Mouse (Mus musculus): Measurements from ENCODE around the gene Rnd3. TPM values are rescaled to one million over a fixed set of nuclear protein-coding genes. Genes with fewer than 3 reads are reported as not detected.

Gene Rnd3
- polyA plus RNA-seq, 1 experiment from 2014 or later: 2.5 TPM

- WGBS (ENCODE audit: missing documents): 78% methylated on average over 6 of the region's 6 CpGs
- Histone ChIP-seq H3K4me3 (ENCODE audit: inconsistent target) (no peak overlapping the region), H3K79me2 (ENCODE audit: inconsistent target) (peaks cover 89% of the 10 kb centered on the region), H3K36me3 (ENCODE audit: inconsistent target) (no peaks in the 10 kb centered on the region), H3K27ac (no peak overlapping the region)
Measured at GRCm38 (mm10) chr2:51144380-51145120, 4.4 kb downstream of the Rnd3 start.

GRCm38 (mm10) chr2:51142422-51142821, 6.5 kb downstream of the Rnd3 start:
- H3K27ac ChIP-seq: no peak overlapping the region
- H3K36me3 ChIP-seq (ENCODE audit: inconsistent target): no peaks in the 10 kb centered on the region
- H3K4me3 ChIP-seq (ENCODE audit: inconsistent target): no peak overlapping the region
- WGBS (ENCODE audit: missing documents): 100% methylated on average over 1 of the region's 1 CpGs
- H3K79me2 ChIP-seq (ENCODE audit: inconsistent target): peaks cover 90% of the 10 kb centered on the region

- Histone ChIP-seq H3K36me3 (ENCODE audit: inconsistent target) (0 out of 2 replicates have a peak, but pooled peaks cover under 1% of the 10 kb centered on the region), H3K27ac (no peak overlapping the region), H3K4me3 (ENCODE audit: inconsistent target) (no peak overlapping the region), H3K79me2 (ENCODE audit: inconsistent target) (peaks cover 80% of the 10 kb centered on the region)
- 97% methylated on average over 3 of the region's 3 CpGs for WGBS (ENCODE audit: missing documents)
Measured at GRCm38 (mm10) chr2:51141345-51141744, 7.6 kb downstream of the Rnd3 start.

GRCm38 (mm10) chr2:51140486-51140885, 8.4 kb downstream of the Rnd3 start:
- WGBS (ENCODE audit: missing documents): 94% methylated on average over 8 of the region's 8 CpGs
- H3K4me3 ChIP-seq (ENCODE audit: inconsistent target): no peak overlapping the region
- 0 out of 2 replicates have a peak, but pooled peaks cover 3% of the 10 kb centered on the region for H3K36me3 ChIP-seq (ENCODE audit: inconsistent target)
- H3K27ac ChIP-seq: no peak overlapping the region
- H3K79me2 ChIP-seq (ENCODE audit: inconsistent target): peaks cover 71% of the 10 kb centered on the region

GRCm38 (mm10) chr2:51139912-51140446, 8.9 kb downstream of the Rnd3 start:
- Histone ChIP-seq H3K4me3 (ENCODE audit: inconsistent target) (no peak overlapping the region), H3K36me3 (ENCODE audit: inconsistent target) (0 out of 2 replicates have a peak, but pooled peaks cover 3% of the 10 kb centered on the region), H3K27ac (no peak overlapping the region), H3K79me2 (ENCODE audit: inconsistent target) (peaks cover 66% of the 10 kb centered on the region)
- 80% methylated on average over 6 of the region's 6 CpGs for WGBS (ENCODE audit: missing documents)

- WGBS (ENCODE audit: missing documents): 95% methylated on average over 4 of the region's 5 CpGs
- 0 out of 2 replicates have a peak, but pooled peaks cover 3% of the 10 kb centered on the region for H3K36me3 ChIP-seq (ENCODE audit: inconsistent target)
- H3K4me3 ChIP-seq (ENCODE audit: inconsistent target): no peak overlapping the region
- peaks cover 60% of the 10 kb centered on the region for H3K79me2 ChIP-seq (ENCODE audit: inconsistent target)
- no peak overlapping the region for H3K27ac ChIP-seq
Measured at GRCm38 (mm10) chr2:51139218-51139911, 9.5 kb downstream of the Rnd3 start.

GRCm38 (mm10) chr2:51137726-51138125, 11.2 kb downstream of the Rnd3 start:
- H3K27ac ChIP-seq: no peak overlapping the region
- peaks cover 11% of the 10 kb centered on the region; the same call in 1 of the 2 replicates for H3K36me3 ChIP-seq (ENCODE audit: inconsistent target)
- H3K4me3 ChIP-seq (ENCODE audit: inconsistent target): no peak overlapping the region
- peaks cover 44% of the 10 kb centered on the region for H3K79me2 ChIP-seq (ENCODE audit: inconsistent target)
- WGBS (ENCODE audit: missing documents): 93% methylated on average over 4 of the region's 4 CpGs

- H3K36me3 ChIP-seq (ENCODE audit: inconsistent target): peaks cover 28% of the 10 kb centered on the region; the same call in 1 of the 2 replicates
- no peaks in the 10 kb centered on the region for H3K79me2 ChIP-seq (ENCODE audit: inconsistent target)
- H3K4me3 ChIP-seq (ENCODE audit: inconsistent target): no peak overlapping the region
- WGBS (ENCODE audit: missing documents): 96% methylated on average over 20 of the region's 20 CpGs
- no peak overlapping the region for H3K27ac ChIP-seq
Measured at GRCm38 (mm10) chr2:51132181-51132580, 16.7 kb downstream of the Rnd3 start.

- 93% methylated on average over 4 of the region's 4 CpGs for WGBS (ENCODE audit: missing documents)
- Histone ChIP-seq H3K27ac (no peak overlapping the region), H3K36me3 (ENCODE audit: inconsistent target) (peaks cover 21% of the 10 kb centered on the region; the same call in 1 of the 2 replicates), H3K4me3 (ENCODE audit: inconsistent target) (no peak overlapping the region), H3K79me2 (ENCODE audit: inconsistent target) (no peaks in the 10 kb centered on the region)
Measured at GRCm38 (mm10) chr2:51128090-51128489, 20.8 kb downstream of the Rnd3 start.

GRCm38 (mm10) chr2:51110271-51110670, 38.6 kb downstream of the Rnd3 start:
- Histone ChIP-seq H3K79me2 (ENCODE audit: inconsistent target) (no peaks in the 10 kb centered on the region), H3K4me3 (ENCODE audit: inconsistent target) (no peak overlapping the region), H3K36me3 (ENCODE audit: inconsistent target) (no peaks in the 10 kb centered on the region), H3K27ac (no peak overlapping the region)
- WGBS (ENCODE audit: missing documents): 36% methylated on average over 2 of the region's 2 CpGs

GRCm38 (mm10) chr2:51108631-51109030, 40.3 kb downstream of the Rnd3 start:
- 20% methylated on average over 5 of the region's 5 CpGs for WGBS (ENCODE audit: missing documents)

GRCm38 (mm10) chr2:51101187-51101586, 47.7 kb downstream of the Rnd3 start:
- Histone ChIP-seq H3K79me2 (ENCODE audit: inconsistent target) (no peaks in the 10 kb centered on the region), H3K4me3 (ENCODE audit: inconsistent target) (no peak overlapping the region), H3K36me3 (ENCODE audit: inconsistent target) (no peaks in the 10 kb centered on the region), H3K27ac (no peak overlapping the region)
- 96% methylated on average over 4 of the region's 4 CpGs for WGBS (ENCODE audit: missing documents)

More at GRCm38 (mm10) chr2:51108631-51109030, 40.3 kb downstream of the Rnd3 start:
- Histone ChIP-seq H3K36me3 (ENCODE audit: inconsistent target) (no peaks in the 10 kb centered on the region), H3K27ac (no peak overlapping the region), H3K79me2 (ENCODE audit: inconsistent target) (no peaks in the 10 kb centered on the region), H3K4me3 (ENCODE audit: inconsistent target) (no peak overlapping the region)

- H3K4me3 ChIP-seq (ENCODE audit: inconsistent target): no peak overlapping the region
- H3K27ac ChIP-seq: no peak overlapping the region
- H3K79me2 ChIP-seq (ENCODE audit: inconsistent target): no peaks in the 10 kb centered on the region
- no peaks in the 10 kb centered on the region for H3K36me3 ChIP-seq (ENCODE audit: inconsistent target)
- WGBS (ENCODE audit: missing documents): 89% methylated on average over 9 of the region's 9 CpGs
Measured at GRCm38 (mm10) chr2:51099987-51100386, 48.9 kb downstream of the Rnd3 start.

- no peaks in the 10 kb centered on the region for H3K36me3 ChIP-seq (ENCODE audit: inconsistent target)
- H3K27ac ChIP-seq: no peak overlapping the region
- WGBS (ENCODE audit: missing documents): 10% methylated on average over 1 of the region's 1 CpGs
- no peak overlapping the region for H3K4me3 ChIP-seq (ENCODE audit: inconsistent target)
- H3K79me2 ChIP-seq (ENCODE audit: inconsistent target): no peaks in the 10 kb centered on the region
Measured at GRCm38 (mm10) chr2:51099240-51099639, 49.7 kb downstream of the Rnd3 start.

- WGBS (ENCODE audit: missing documents): 91% methylated on average over 7 of the region's 7 CpGs
- no peak overlapping the region for H3K4me3 ChIP-seq (ENCODE audit: inconsistent target)
- H3K27ac ChIP-seq: no peak overlapping the region
- no peaks in the 10 kb centered on the region for H3K79me2 ChIP-seq (ENCODE audit: inconsistent target)
- H3K36me3 ChIP-seq (ENCODE audit: inconsistent target): no peaks in the 10 kb centered on the region
Measured at GRCm38 (mm10) chr2:51090688-51091087, 58.2 kb downstream of the Rnd3 start.

Measured in macrophage (primary cell).